Mouse (Mus musculus): ENCODE results near the gene Cacnb4.

GRCm38 (mm10) chr2:52567421-52567820, 109.2 kb downstream of the Cacnb4 start:
- no peak for TF ChIP-seq CTCF (IDR thresholded peaks at IDR 0.05)
- TF ChIP-seq EP300 (IDR thresholded peaks at IDR 0.05), result no peak

All from lung, postnatal 0 days (tissue).